11 mouse cellular contexts compared by ENCODE assay signal in the genomic region with DNA sequence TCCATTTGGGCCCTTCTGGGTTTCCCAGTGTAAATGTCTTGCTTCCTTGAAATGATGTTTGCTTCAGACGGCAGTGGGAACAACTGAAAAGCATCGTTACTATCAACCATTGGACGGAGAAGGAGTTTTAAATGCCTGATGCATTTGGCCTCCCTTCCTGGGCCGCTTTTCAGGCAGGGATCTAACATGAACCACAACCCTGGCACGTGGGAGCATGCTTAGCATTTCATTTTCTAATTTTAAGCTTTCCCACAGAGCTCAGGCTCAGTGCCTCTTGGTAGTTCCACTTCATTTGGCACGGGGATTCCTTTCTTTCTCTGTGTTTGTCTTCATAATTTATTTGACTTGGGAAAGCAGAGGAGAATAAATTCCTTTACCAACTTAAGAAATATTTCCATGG.
A peak's percentile ranks its signal among the peaks of the same experiment; 100 is the strongest.
DNase-seq lines count a peak whose midpoint lies in the region; ATAC-seq lines count a peak whose summit lies in the region.
"Had no signal": no experiment of that assay in that cellular context is flagged by ENCODE, and none has a peak within 500 bp of the region (broad histone marks: within the 10 kb centered on the region; RNA-seq: fewer than 3 reads in every experiment).

No protein-coding gene starts in this region.

- DNase-seq in heart, adult 18-20 months = peak; percentile 2
- no peak for DNase-seq in heart, postnatal 4 days
- DNase-seq in brain, adult 2 months (ENCODE audit: low read depth, low spot score) = peak; percentile 62
- peak; percentile 4 for DNase-seq in right cerebral cortex, postnatal 14 days
- DNase-seq in embryo, embryonic 10.5 days (ENCODE audit: low spot score) = no peak
- DNase-seq: cerebellum, adult 9-11 months; midbrain, embryonic 14.5 days had no signal

- ATAC-seq in frontal cortex, adult (ENCODE audit: low TSS enrichment) = peak; percentile 88
- ATAC-seq in megakaryocyte, adult 5-6 weeks (ENCODE audit: poor library complexity, severe bottlenecking) = no peak
- ATAC-seq: forebrain, embryonic 15.5 days; hindbrain, postnatal 0 days had no signal

Comparison
In these comparisons a context has a peak if more than half of its experiments do, and no peak if none do; other contexts are left out.
1. DNase-seq: peak in heart, adult 18-20 months (2 of 2), brain, adult 2 months (single experiment) and right cerebral cortex, postnatal 14 days (single experiment); none in heart, postnatal 4 days (single experiment) and embryo, embryonic 10.5 days (single experiment).